Mouse (Mus musculus): Measurements from ENCODE around the gene Csl. TPM values are rescaled to one million over a fixed set of nuclear protein-coding genes. Genes with fewer than 3 reads are reported as not detected.

Csl gene
- polyA plus RNA-seq (2011; ENCODE audit: insufficient read length, low read depth, missing spikeins) = 0.33 TPM in 1 of 2 replicates, not detected in the other

DNA sequence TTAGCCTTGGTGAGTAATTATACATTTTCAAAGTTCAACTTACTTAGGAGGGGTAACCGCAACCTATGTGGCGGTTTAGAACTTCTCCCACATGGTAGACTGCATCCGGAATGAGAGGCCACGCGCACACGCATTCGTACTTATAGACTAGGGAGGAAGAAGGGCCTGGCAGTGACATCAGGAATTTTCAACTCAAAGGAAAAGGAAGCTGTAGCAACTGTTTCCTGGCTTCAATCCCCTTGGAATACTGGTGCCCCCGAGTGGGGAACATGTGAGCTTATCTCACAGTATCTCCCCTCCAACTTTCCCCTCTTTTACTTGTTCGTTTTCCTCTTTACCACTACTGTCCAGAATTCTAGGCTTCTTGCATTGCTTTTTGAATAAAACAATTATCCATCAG, at the start of gene Csl:
Gene Csl (minus strand): TSS at position 101 of the 400 bp plus-strand sequence.
- no peaks in the 10 kb centered on the region for H3K4me1 ChIP-seq (ENCODE audit: control insufficient read depth, insufficient read depth, low read length)

DNA sequence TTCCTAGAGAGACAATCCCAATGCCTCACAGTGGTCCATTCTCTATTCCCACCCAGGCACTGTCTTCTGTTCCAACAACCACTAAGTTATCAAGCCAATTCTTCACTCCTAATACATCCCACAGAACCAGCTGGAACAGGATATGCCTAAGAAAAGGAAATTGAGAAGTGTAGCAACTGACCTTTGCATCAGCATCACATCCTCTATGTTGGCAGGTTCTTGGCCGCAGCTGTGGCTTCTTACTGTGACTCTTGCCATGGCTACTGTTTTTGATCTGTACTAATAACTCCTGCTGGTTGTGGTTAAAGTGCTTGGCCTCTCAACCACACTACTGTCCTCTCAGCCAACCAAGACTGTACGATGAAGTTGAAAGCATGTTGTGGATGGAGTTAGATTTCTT, 30.0 kb upstream of the Csl start:
- Histone ChIP-seq H3K4me3 (ENCODE audit: insufficient read depth, low read length) (no peak overlapping the region), H3K4me1 (ENCODE audit: control insufficient read depth, insufficient read depth, low read length) (no peaks in the 10 kb centered on the region), H3K27ac (ENCODE audit: insufficient read depth, low read length) (no peak overlapping the region)
- TF ChIP-seq POLR2A (IDR thresholded peaks at IDR 0.05; ENCODE audit: low read depth, low read length) (no peak), CTCF (IDR thresholded peaks at IDR 0.05; ENCODE audit: borderline replicate concordance, insufficient read depth, low read length) (no peak)

More for the DNA sequence above, at the start of gene Csl:
- H3K27ac ChIP-seq (ENCODE audit: insufficient read depth, low read length) = no peak within 1 kb of the TSS
- TF ChIP-seq CTCF (IDR thresholded peaks at IDR 0.05; ENCODE audit: borderline replicate concordance, insufficient read depth, low read length) (no peak), POLR2A (IDR thresholded peaks at IDR 0.05; ENCODE audit: low read depth, low read length) (no peak)
- no peak within 1 kb of the TSS for H3K4me3 ChIP-seq (ENCODE audit: insufficient read depth, low read length)

DNA sequence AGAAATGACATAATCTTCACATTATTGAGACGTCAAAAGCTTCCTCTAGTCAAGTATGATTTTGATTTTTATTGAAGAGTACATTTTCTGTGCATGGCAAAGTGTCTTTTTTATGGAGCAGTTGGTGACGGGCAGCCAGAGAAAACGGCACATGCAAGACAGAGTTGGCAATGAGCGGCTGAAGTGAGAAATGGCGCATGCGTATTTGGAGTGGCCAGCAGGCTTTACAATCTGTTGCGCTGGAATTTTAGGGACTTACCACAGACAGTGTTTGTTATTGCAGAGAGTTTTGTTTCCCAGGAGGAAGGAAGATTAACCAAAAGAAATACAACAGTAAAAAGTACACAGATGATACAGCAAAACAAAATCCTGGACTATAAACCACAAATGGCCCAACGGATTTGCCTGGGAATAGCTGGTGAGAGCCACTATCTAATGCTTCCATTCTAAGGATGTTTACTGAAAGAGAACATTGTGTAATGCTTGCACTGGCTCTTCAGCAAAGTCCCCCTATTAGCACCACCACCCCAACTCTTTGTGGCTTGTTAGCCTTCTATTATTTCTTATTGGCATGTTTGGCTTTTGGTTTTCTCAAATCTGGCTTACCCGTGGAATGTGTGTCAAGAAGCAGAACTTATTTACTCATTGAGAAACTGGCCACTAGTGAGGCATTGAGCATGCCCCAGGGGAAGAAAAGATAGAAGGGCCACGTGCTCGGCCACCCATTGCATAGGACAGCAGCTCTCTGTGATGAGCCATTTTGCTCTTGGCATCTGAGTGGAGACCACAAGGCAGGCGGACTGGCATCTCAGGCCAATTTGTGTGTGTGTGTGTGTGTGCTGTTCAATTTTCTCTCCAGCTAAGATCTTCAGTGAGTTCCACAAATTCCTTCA, 15.0 kb upstream of the Csl start:
- H3K4me3 ChIP-seq (ENCODE audit: insufficient read depth, low read length) = no peak overlapping the region
- no peaks in the 10 kb centered on the region for H3K4me1 ChIP-seq (ENCODE audit: control insufficient read depth, insufficient read depth, low read length)
- no peak for TF ChIP-seq POLR2A (IDR thresholded peaks at IDR 0.05; ENCODE audit: low read depth, low read length)
- H3K27ac ChIP-seq (ENCODE audit: insufficient read depth, low read length) = no peak overlapping the region

DNA sequence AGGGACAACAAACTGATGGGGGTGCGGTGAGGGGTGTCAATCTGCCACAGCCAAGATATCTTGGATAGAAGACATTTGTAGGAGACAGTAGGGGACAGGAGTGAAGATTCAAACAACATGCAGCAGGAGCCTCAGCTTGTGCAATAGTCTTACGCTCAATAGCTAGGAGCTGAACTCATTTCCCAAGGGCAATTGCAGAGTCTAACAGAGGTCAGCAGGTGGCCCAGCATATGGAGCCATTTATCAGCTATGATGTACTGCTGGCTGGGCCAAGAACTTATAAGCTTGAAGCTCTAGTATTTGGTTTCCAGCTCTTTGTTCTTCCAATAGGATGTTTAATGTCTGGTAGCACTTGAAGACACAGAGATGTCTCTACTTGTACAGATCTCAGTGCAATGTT, 9.3 kb downstream of the Csl start:
- Histone ChIP-seq H3K27ac (ENCODE audit: insufficient read depth, low read length) (no peak overlapping the region), H3K4me3 (ENCODE audit: insufficient read depth, low read length) (no peak overlapping the region), H3K4me1 (ENCODE audit: control insufficient read depth, insufficient read depth, low read length) (no peaks in the 10 kb centered on the region)
- TF ChIP-seq POLR2A (IDR thresholded peaks at IDR 0.05; ENCODE audit: low read depth, low read length) (no peak), CTCF (IDR thresholded peaks at IDR 0.05; ENCODE audit: borderline replicate concordance, insufficient read depth, low read length) (no peak)

DNA sequence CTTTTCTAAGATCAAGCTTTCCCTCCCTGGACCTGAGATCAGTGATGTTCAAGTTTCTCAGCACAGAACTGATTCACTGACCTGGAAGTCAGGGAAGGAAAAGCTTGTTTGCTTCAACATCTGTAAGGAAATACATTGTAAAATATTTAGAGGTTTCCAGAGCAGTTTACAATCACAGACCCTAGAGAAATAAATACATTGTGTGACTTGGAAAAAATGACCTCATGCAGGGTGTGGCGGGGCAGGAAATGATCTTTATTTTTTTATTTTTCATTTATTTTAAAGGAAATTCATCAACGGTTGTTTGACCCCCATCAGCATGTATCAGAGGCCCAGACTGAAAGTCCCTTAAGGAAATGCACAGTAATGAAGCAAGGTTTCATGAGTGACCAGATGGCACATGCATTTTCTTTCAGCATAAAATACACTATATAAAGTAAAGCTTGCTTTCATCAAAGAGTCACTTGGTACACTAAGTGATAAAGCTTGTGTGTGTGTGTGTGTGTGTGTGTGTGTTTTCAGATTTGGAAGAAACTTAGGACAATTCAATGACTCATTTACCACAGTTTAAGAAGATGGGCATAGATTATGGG, 10.7 kb downstream of the Csl start:
- no peak overlapping the region for H3K27ac ChIP-seq (ENCODE audit: insufficient read depth, low read length)
- TF ChIP-seq POLR2A (IDR thresholded peaks at IDR 0.05; ENCODE audit: low read depth, low read length) = no peak
- TF ChIP-seq CTCF (IDR thresholded peaks at IDR 0.05; ENCODE audit: borderline replicate concordance, insufficient read depth, low read length) = no peak
- H3K4me3 ChIP-seq (ENCODE audit: insufficient read depth, low read length) = no peak overlapping the region
- H3K4me1 ChIP-seq (ENCODE audit: control insufficient read depth, insufficient read depth, low read length) = no peaks in the 10 kb centered on the region

DNA sequence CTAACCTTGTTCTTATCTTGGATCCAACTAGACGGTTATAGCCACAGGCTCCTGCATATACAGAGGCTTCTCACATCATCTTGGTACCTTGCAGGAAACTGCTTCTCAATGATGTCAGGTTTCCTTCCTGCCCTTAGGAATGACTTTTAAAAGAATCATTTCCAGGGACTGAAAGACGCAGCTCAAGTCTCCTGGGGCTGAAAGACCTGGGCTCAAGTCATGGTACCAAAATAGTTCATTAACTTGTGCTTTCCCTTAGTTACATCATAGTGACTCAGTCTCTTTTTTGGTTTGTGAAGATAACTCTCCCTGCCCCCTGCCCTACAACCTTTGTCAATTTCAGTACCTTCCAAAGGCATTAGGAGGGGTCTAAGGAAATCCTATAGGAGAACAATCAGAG, 11.4 kb downstream of the Csl start:
- no peak for TF ChIP-seq POLR2A (IDR thresholded peaks at IDR 0.05; ENCODE audit: low read depth, low read length)
- no peak for TF ChIP-seq CTCF (IDR thresholded peaks at IDR 0.05; ENCODE audit: borderline replicate concordance, insufficient read depth, low read length)
- Histone ChIP-seq H3K4me1 (ENCODE audit: control insufficient read depth, insufficient read depth, low read length) (no peaks in the 10 kb centered on the region), H3K4me3 (ENCODE audit: insufficient read depth, low read length) (no peak overlapping the region), H3K27ac (ENCODE audit: insufficient read depth, low read length) (no peak overlapping the region)

DNA sequence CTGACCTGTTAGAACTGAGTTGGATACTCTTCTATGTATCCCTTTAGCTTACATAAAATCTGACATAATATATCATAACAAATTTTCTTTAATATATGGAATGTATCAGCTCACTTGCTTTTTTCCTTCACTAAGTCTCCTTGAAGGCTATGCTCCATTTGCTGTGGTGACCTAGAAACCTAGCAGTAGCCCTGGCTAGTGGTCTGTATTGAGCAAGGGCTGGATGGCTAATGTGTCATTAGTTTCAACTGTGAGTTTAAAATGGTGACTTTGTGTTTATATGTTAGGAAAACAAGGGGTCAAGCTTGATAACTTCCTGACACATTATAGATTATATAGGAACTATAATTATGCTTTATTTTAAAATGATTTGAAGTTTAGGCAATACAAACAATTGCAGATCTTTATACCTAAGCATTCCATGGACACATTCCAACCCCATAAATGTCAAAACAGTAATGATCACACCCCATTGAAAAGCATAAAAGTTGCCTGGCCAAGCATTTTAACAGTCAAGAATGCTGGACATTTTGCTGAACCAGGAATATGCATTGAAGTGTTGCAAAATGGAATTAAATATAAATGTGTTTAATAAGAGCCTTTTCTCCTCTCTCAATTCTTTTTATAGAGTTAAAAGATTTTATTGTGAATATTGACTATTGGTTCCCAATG, 17.7 kb downstream of the Csl start:
- Histone ChIP-seq H3K4me3 (ENCODE audit: insufficient read depth, low read length) (no peak overlapping the region), H3K27ac (ENCODE audit: insufficient read depth, low read length) (no peak overlapping the region), H3K4me1 (ENCODE audit: control insufficient read depth, insufficient read depth, low read length) (no peaks in the 10 kb centered on the region)
- TF ChIP-seq CTCF (IDR thresholded peaks at IDR 0.05; ENCODE audit: borderline replicate concordance, insufficient read depth, low read length) (no peak), POLR2A (IDR thresholded peaks at IDR 0.05; ENCODE audit: low read depth, low read length) (no peak)

DNA sequence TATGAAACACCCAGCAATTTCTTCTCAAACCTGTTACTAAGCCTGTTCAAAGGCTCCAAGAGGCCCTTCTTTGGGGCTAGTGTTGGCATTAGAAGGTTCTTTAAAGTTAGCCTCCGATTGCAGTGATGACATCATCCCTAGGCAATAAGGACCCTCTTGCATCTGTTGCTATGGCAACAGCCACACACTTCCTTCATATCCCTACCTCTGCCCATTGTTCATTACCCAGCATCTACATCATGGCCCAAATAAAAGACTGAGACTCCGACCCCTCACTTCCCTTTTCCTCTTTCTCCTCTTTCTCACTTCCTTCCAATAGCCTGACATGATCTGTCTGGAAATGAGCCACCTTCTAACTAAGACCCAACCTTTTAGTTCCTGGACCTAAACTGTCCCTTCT, 46.3 kb downstream of the Csl start:
- Histone ChIP-seq H3K4me3 (ENCODE audit: insufficient read depth, low read length) (no peak overlapping the region), H3K4me1 (ENCODE audit: control insufficient read depth, insufficient read depth, low read length) (no peaks in the 10 kb centered on the region), H3K27ac (ENCODE audit: insufficient read depth, low read length) (no peak overlapping the region)
- no peak for TF ChIP-seq POLR2A (IDR thresholded peaks at IDR 0.05; ENCODE audit: low read depth, low read length)
- no peak for TF ChIP-seq CTCF (IDR thresholded peaks at IDR 0.05; ENCODE audit: borderline replicate concordance, insufficient read depth, low read length)

DNA sequence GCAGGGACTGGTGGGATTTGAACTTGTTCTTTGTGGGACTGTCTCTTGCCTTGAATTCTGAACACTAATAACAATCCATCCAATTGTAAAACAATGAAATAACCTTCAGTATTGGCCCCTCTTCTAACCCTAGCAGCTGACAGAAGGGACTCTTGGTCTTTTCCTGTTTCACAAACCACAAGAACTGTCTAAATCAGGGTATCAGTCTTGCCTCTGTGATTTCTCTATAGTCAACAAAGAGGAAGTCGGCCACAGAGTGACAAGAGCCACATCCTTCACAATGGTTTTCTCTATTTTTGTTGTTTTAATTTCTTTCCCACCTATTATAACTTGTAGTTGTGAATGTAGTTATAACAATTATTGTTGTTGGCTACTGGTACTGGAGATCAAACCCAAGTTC, 47.9 kb downstream of the Csl start:
- TF ChIP-seq POLR2A (IDR thresholded peaks at IDR 0.05; ENCODE audit: low read depth, low read length) = no peak
- TF ChIP-seq CTCF (IDR thresholded peaks at IDR 0.05; ENCODE audit: borderline replicate concordance, insufficient read depth, low read length) = no peak

More for the DNA sequence above, 47.9 kb downstream of the Csl start:
- no peaks in the 10 kb centered on the region for H3K4me1 ChIP-seq (ENCODE audit: control insufficient read depth, insufficient read depth, low read length)
- H3K4me3 ChIP-seq (ENCODE audit: insufficient read depth, low read length) = no peak overlapping the region
- no peak overlapping the region for H3K27ac ChIP-seq (ENCODE audit: insufficient read depth, low read length)

All from embryonic fibroblast, embryonic 13.5 days (primary cell).